Mouse (Mus musculus): ENCODE results near the gene Slc9a9. TPM values are rescaled to one million over a fixed set of nuclear protein-coding genes. Genes with fewer than 3 reads are reported as not detected.

The Slc9a9 gene
- total and polyA plus RNA-seq, 3 experiments, result 0.46 to 0.71 TPM; not detected in 1

DNA sequence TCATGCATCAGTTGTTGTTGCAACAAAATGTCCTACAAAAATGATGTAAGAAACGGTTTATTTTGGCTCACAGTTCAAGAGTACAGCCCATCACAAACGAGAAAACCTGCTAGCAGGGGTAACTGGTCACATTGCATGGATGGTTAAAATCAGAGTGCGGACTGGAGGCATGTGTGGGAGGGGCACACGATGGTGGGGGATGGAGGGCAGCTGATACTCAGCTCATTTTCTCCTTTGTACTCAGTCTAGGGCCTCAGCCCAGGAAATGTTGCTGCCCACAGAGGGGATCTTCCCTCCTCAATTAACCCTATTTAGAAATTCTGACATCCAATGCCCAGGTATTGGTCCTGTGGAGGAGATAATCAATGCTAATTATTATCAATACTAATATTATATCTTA is 98.8 kb downstream of the Slc9a9 start:
- no peak for TF ChIP-seq GABPA (IDR thresholded peaks at IDR 0.05; ENCODE audit: low read depth, low read length)
- TF ChIP-seq ELF1 (IDR thresholded peaks at IDR 0.05; ENCODE audit: low read depth, low read length), result no peak
- TF ChIP-seq USF1 (IDR thresholded peaks at IDR 0.05; ENCODE audit: low read depth, low read length), result no peak
- TF ChIP-seq E2F4 (IDR thresholded peaks at IDR 0.05; ENCODE audit: borderline replicate concordance, low read depth, low read length), result no peak
- TF ChIP-seq SIN3A (IDR thresholded peaks at IDR 0.05; ENCODE audit: low read length), result no peak
- TF ChIP-seq MAZ (IDR thresholded peaks at IDR 0.05; ENCODE audit: low read depth, low read length), result no peak
- no peak for TF ChIP-seq NELFE (IDR thresholded peaks at IDR 0.05; ENCODE audit: low read depth, low read length)
- no peak for TF ChIP-seq HCFC1 (IDR thresholded peaks at IDR 0.05; ENCODE audit: low read depth, low read length)
- TF ChIP-seq TAL1 (IDR thresholded peaks at IDR 0.05; ENCODE audit: low read length), result no peak
- TF ChIP-seq TCF12 (IDR thresholded peaks at IDR 0.05; ENCODE audit: low read depth, low read length), result no peak
- TF ChIP-seq MXI1 (IDR thresholded peaks at IDR 0.05; ENCODE audit: low read depth, low read length), result no peak
- no peak overlapping the region for H3K9ac ChIP-seq (ENCODE audit: control insufficient read depth, low read depth, low read length, poor library complexity, severe bottlenecking)

GRCm38 (mm10) chr9:94773357-94773756 is 103.6 kb downstream of the Slc9a9 start:
- no peaks in the 10 kb centered on the region for H3K9me3 ChIP-seq (replicated peaks; ENCODE audit: insufficient read depth, low read length)
- no peaks in the 10 kb centered on the region for H3K79me2 ChIP-seq (ENCODE audit: control insufficient read depth, insufficient read depth, low read length, poor library complexity)
- no peaks in the 10 kb centered on the region for H3K4me1 ChIP-seq (ENCODE audit: control insufficient read depth in 1 of 2, insufficient read depth in 2 of 2, low read length in 2 of 2)
- DNase-seq (ENCODE audit: low read depth, low spot score), result no peak
- no peak overlapping the region for H3K27ac ChIP-seq (ENCODE audit: control insufficient read depth, low read depth, low read length)
- H3K36me3 ChIP-seq (ENCODE audit: control insufficient read depth in 1 of 2, insufficient read depth in 2 of 2, low read length in 2 of 2), result no peaks in the 10 kb centered on the region
- TF ChIP-seq GABPA (IDR thresholded peaks at IDR 0.05; ENCODE audit: low read depth, low read length), result no peak
- H3K4me3 ChIP-seq (ENCODE audit: control insufficient read depth in 1 of 2, insufficient read depth in 1 of 2, low read depth in 2 of 2, low read length in 2 of 2), result no peak overlapping the region
- H3K27me3 ChIP-seq (ENCODE audit: control insufficient read depth in 1 of 2, insufficient read depth in 2 of 2, low read length in 2 of 2), result no peaks in the 10 kb centered on the region
- no peak overlapping the region for H3K9ac ChIP-seq (ENCODE audit: control insufficient read depth, low read depth, low read length, poor library complexity, severe bottlenecking)

More for the DNA sequence above, 98.8 kb downstream of the Slc9a9 start:
- Histone ChIP-seq H3K27me3 (ENCODE audit: control insufficient read depth in 1 of 2, insufficient read depth in 2 of 2, low read length in 2 of 2) (no peaks in the 10 kb centered on the region), H3K4me3 (ENCODE audit: control insufficient read depth in 1 of 2, insufficient read depth in 1 of 2, low read depth in 2 of 2, low read length in 2 of 2) (no peak overlapping the region), H3K4me1 (ENCODE audit: control insufficient read depth in 1 of 2, insufficient read depth in 2 of 2, low read length in 2 of 2) (no peaks in the 10 kb centered on the region), H3K27ac (ENCODE audit: control insufficient read depth, low read depth, low read length) (no peak overlapping the region), H3K79me2 (ENCODE audit: control insufficient read depth, insufficient read depth, low read length, poor library complexity) (no peaks in the 10 kb centered on the region), H3K9me3 (replicated peaks; ENCODE audit: insufficient read depth, low read length) (no peaks in the 10 kb centered on the region), H3K36me3 (ENCODE audit: control insufficient read depth in 1 of 2, insufficient read depth in 2 of 2, low read length in 2 of 2) (no peaks in the 10 kb centered on the region)
- no peak for DNase-seq (ENCODE audit: low read depth, low spot score)

DNA sequence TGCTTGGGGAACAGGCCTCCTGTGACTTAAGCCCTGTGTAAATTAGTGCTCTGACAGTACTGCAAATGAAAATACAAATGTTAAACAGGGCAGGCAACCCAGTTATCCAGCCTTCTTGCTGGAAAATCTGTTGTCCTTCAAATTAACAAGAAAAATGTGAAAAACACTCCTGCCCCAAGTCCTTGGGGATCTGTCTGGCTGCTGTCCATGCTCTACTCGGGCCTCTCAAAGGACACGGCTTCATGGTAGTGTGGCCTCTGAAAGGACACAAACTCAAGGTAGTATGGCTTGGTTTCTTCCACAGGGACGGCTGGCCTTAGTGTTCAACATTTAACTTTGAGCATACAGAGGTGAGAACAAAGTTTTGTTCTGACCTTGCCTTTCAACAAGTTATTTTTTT is 118.6 kb downstream of the Slc9a9 start:
- Histone ChIP-seq H3K4me3 (ENCODE audit: control insufficient read depth in 1 of 2, insufficient read depth in 1 of 2, low read depth in 2 of 2, low read length in 2 of 2) (no peak overlapping the region), H3K79me2 (ENCODE audit: control insufficient read depth, insufficient read depth, low read length, poor library complexity) (no peaks in the 10 kb centered on the region), H3K27ac (ENCODE audit: control insufficient read depth, low read depth, low read length) (no peak overlapping the region), H3K27me3 (ENCODE audit: control insufficient read depth in 1 of 2, insufficient read depth in 2 of 2, low read length in 2 of 2) (no peaks in the 10 kb centered on the region), H3K36me3 (ENCODE audit: control insufficient read depth in 1 of 2, insufficient read depth in 2 of 2, low read length in 2 of 2) (no peaks in the 10 kb centered on the region), H3K9ac (ENCODE audit: control insufficient read depth, low read depth, low read length, poor library complexity, severe bottlenecking) (no peak overlapping the region), H3K9me3 (replicated peaks; ENCODE audit: insufficient read depth, low read length) (no peaks in the 10 kb centered on the region), H3K4me1 (ENCODE audit: control insufficient read depth in 1 of 2, insufficient read depth in 2 of 2, low read length in 2 of 2) (no peaks in the 10 kb centered on the region)
- TF ChIP-seq POLR2A (IDR thresholded peaks at IDR 0.05; ENCODE audit: control insufficient read depth in 1 of 2, insufficient read depth in 1 of 2, low read depth in 1 of 2, low read length in 2 of 2, poor library complexity in 1 of 2), result no peak
- TF ChIP-seq GATA1 (IDR thresholded peaks at IDR 0.05; ENCODE audit: low read depth, low read length), result no peak
- no peak for TF ChIP-seq CHD2 (IDR thresholded peaks at IDR 0.05; ENCODE audit: low read length)
- no peak for TF ChIP-seq ETS1 (IDR thresholded peaks at IDR 0.05; ENCODE audit: low read depth, low read length)
- no peak for TF ChIP-seq CTCF (IDR thresholded peaks at IDR 0.05 in 2 of 3, conservative IDR thresholded peaks at IDR 0.05 in 1 of 3; ENCODE audit: control insufficient read depth in 1 of 3, insufficient read depth in 1 of 3, low read depth in 2 of 3, low read length in 3 of 3, poor library complexity in 1 of 3, severe bottlenecking in 1 of 3)
- TF ChIP-seq MAX (IDR thresholded peaks at IDR 0.05; ENCODE audit: low read length), result no peak
- TF ChIP-seq NELFE (IDR thresholded peaks at IDR 0.05; ENCODE audit: low read depth, low read length), result no peak
- no peak for TF ChIP-seq E2F4 (IDR thresholded peaks at IDR 0.05; ENCODE audit: borderline replicate concordance, low read depth, low read length)
- no peak for TF ChIP-seq ZKSCAN1 (IDR thresholded peaks at IDR 0.05; ENCODE audit: low read depth, low read length)
- TF ChIP-seq RCOR1 (IDR thresholded peaks at IDR 0.05; ENCODE audit: low read depth, low read length), result no peak
- TF ChIP-seq UBTF (IDR thresholded peaks at IDR 0.05; ENCODE audit: borderline replicate concordance, insufficient read depth, low read depth, low read length), result no peak
- no peak for TF ChIP-seq MYC (IDR thresholded peaks at IDR 0.05; ENCODE audit: low read depth, low read length)
- no peak for TF ChIP-seq MAZ (IDR thresholded peaks at IDR 0.05; ENCODE audit: low read depth, low read length)
- TF ChIP-seq USF1 (IDR thresholded peaks at IDR 0.05; ENCODE audit: low read depth, low read length), result no peak
- no peak for TF ChIP-seq BHLHE40 (IDR thresholded peaks at IDR 0.05; ENCODE audit: borderline replicate concordance, low read depth, low read length)
- no peak for TF ChIP-seq SMC3 (IDR thresholded peaks at IDR 0.05; ENCODE audit: low read depth, low read length)
- no peak for TF ChIP-seq GABPA (IDR thresholded peaks at IDR 0.05; ENCODE audit: low read depth, low read length)
- no peak for TF ChIP-seq POLR2AphosphoS5 (IDR thresholded peaks at IDR 0.05; ENCODE audit: borderline replicate concordance, low read depth, low read length)
- no peak for TF ChIP-seq MEF2A (IDR thresholded peaks at IDR 0.05; ENCODE audit: extremely low read depth, insufficient replicate concordance, low read depth, low read length, poor library complexity, severe bottlenecking)
- TF ChIP-seq ZC3H11A (IDR thresholded peaks at IDR 0.05; ENCODE audit: low read depth, low read length), result no peak
- no peak for DNase-seq (ENCODE audit: low read depth, low spot score)

Data from MEL (cell line).